Mouse (Mus musculus): ENCODE results near the gene Tnpo1.

GRCm38 (mm10) chr13:98942360-98942759 lies 16.2 kb upstream of the Tnpo1 start:
- TF ChIP-seq CTCF (IDR thresholded peaks at IDR 0.05; ENCODE audit: low read depth): no peak
- TF ChIP-seq EP300 (IDR thresholded peaks at IDR 0.05; ENCODE audit: low read depth): no peak
